Mouse (Mus musculus): ENCODE data around the gene Cyp4f39. TPM values are rescaled to one million over a fixed set of nuclear protein-coding genes. Genes with fewer than 3 reads are reported as not detected.
"Not testable (repeated sequence)": the region's sequence is repeated elsewhere in the genome, so short reads cannot be mapped to it uniquely, and the experiment has no call there.

Cyp4f39 gene
- polyA plus RNA-seq, 1 experiment from 2014 or later = 0.28 TPM

DNA sequence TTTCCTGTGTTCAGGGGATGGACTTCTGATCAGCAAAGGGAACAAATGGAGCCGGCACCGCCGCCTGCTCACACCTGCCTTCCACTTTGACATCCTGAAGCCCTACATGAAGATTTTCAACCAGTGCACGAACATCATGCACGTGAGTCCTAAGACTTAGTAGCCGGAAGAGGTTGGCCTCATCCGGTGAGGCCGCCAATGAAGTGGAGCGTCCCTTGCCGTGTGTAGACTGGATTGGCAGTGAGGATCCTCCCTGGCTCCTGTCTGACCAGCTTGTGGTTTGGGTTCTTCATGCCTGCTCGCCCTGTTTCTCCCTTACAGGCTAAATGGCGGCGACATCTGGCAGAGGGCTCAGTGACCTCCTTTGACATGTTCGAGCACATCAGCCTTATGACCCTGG, 29.2 kb downstream of the Cyp4f39 start:
- Histone ChIP-seq H3K9ac (replicated peaks; ENCODE audit: low read depth, low read length) (no peak overlapping the region), H3K27ac (ENCODE audit: low read length) (no peak overlapping the region), H3K27me3 (replicated peaks; ENCODE audit: control insufficient read depth, insufficient read depth, low read length) (no peaks in the 10 kb centered on the region), H3K4me2 (ENCODE audit: low read length) (no peak overlapping the region), H3K36me3 (ENCODE audit: control insufficient read depth, insufficient read depth) (no peaks in the 10 kb centered on the region), H3K4me1 (replicated peaks; ENCODE audit: control insufficient read depth, insufficient read depth, low read length) (peaks cover 4% of the 10 kb centered on the region; the same call in 1 of the 2 replicates), H3K4me3 (replicated peaks; ENCODE audit: low read length) (no peak overlapping the region), H3K9me3 (ENCODE audit: control insufficient read depth, low read length) (no peaks in the 10 kb centered on the region)
- 89% methylated on average over 14 of the region's 14 CpGs for WGBS
- ATAC-seq = no peak

DNA sequence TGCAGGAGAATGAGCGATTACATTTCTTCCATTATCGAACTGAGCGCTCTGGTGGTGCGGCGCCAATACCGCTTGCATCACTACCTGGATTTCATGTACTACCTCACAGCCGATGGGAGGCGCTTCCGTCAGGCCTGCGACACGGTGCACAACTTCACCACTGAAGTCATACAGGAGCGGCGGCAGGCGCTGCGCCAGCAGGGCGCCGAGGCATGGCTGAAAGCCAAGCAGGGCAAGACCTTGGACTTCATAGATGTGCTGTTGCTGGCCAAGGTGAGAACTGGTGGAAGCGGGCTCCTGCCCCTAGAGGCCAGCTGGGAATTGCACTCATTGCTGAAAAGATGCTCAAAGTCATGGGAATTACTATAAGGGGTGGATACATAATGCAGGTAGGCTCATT, 30.7 kb downstream of the Cyp4f39 start:
- peak; percentile 52 for ATAC-seq
- Histone ChIP-seq H3K4me2 (ENCODE audit: low read length) (peak overlapping the region; percentile 48), H3K36me3 (ENCODE audit: control insufficient read depth, insufficient read depth) (no peaks in the 10 kb centered on the region), H3K27ac (ENCODE audit: low read length) (no peak overlapping the region), H3K27me3 (replicated peaks; ENCODE audit: control insufficient read depth, insufficient read depth, low read length) (no peaks in the 10 kb centered on the region), H3K4me1 (replicated peaks; ENCODE audit: control insufficient read depth, insufficient read depth, low read length) (peaks cover 4% of the 10 kb centered on the region; the same call in 1 of the 2 replicates), H3K9ac (replicated peaks; ENCODE audit: low read depth, low read length) (0 out of 2 replicates have a peak overlapping the region, but pooled peaks have one; percentile 11), H3K4me3 (replicated peaks; ENCODE audit: low read length) (peak overlapping the region; percentile 30), H3K9me3 (ENCODE audit: control insufficient read depth, low read length) (no peaks in the 10 kb centered on the region)
- 14% methylated on average over 18 of the region's 18 CpGs for WGBS

DNA sequence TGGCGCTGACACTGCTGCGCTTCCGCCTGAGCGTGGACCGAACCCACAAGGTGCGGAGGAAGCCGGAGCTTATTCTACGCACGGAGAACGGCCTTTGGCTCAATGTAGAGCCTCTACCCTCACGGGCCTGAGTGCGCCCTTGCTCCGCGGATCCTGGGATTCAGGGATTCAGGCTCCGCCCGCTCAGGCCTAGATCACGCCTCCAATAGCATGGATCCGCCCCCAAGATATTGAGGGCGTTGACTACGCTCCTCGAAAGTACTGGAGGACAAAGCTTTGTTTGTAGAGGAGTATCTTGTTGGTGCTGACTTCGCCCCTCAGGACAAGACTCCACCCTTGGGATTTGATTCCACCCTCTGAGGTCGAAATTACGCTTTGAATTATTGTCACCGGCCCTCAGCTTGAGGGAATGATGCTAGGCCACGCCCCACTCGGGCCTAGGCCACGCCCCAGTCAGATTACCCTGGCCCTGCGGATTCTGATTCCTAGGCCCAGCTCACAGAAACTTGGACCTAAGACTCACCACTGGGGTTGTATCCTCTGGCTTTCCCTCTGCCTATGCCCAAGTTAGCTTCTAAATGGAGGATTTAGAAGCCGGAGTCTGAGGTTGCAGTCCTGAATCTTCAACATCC, 39.9 kb downstream of the Cyp4f39 start:
- H3K9ac ChIP-seq (replicated peaks; ENCODE audit: low read depth, low read length) = no peak overlapping the region; the same call in 1 of the 2 replicates
- H3K27me3 ChIP-seq (replicated peaks; ENCODE audit: control insufficient read depth, insufficient read depth, low read length) = no peaks in the 10 kb centered on the region
- H3K4me1 ChIP-seq (replicated peaks; ENCODE audit: control insufficient read depth, insufficient read depth, low read length) = 0 out of 2 replicates have a peak, but pooled peaks cover 2% of the 10 kb centered on the region
- no peak overlapping the region for H3K27ac ChIP-seq (ENCODE audit: low read length)
- H3K36me3 ChIP-seq (ENCODE audit: control insufficient read depth, insufficient read depth) = no peaks in the 10 kb centered on the region
- H3K9me3 ChIP-seq (ENCODE audit: control insufficient read depth, low read length) = no peaks in the 10 kb centered on the region
- peak; percentile 78 for ATAC-seq
- WGBS = 8% methylated on average over 30 of the region's 30 CpGs
- peak overlapping the region; percentile 50 for H3K4me2 ChIP-seq (ENCODE audit: low read length)
- peak overlapping the region; percentile 36 for H3K4me3 ChIP-seq (replicated peaks; ENCODE audit: low read length)

DNA sequence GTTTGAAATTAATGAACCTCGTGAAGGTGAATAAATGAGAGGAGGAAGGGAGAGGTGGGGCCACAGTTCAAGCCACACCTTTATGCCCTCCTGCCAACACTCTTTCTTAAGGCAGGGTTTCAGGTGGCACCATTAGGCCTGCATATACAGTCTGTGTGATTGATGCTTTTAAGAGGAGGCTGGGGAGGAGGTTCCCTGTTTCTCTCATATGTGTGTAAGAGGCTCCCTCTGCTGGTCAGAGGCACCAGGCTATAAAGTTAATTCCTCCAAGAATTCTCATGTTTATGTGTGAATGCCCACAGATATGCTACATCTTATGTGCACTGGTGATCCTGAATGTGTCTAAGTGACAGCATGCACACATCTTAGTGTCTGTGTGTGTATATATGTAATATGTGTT, 42.1 kb downstream of the Cyp4f39 start:
- H3K4me1 ChIP-seq (replicated peaks; ENCODE audit: control insufficient read depth, insufficient read depth, low read length) = 0 out of 2 replicates have a peak, but pooled peaks cover 2% of the 10 kb centered on the region
- WGBS = 76% methylated on average over 1 of the region's 1 CpGs
- ATAC-seq = peak; percentile 80

DNA sequence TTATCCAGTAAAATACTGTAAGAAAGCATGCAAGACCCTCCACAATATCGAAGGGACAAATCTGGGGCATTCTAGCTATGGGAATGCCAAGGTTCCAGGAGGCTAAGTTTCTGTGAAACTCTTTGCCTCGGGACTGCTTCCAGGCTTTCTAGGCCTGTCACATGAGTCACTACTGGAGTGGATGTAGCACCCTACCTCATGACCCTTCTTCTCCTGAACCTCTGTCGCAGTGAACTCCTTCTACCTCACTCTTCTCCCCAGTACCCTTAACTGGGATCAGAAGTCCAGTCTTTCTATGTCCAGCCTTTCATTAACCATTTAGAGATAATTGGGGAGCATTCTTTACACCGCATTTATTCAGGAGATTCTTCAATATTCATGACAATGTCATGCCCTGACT, 48.0 kb downstream of the Cyp4f39 start:
- H3K9me3 ChIP-seq (ENCODE audit: control insufficient read depth, low read length); H3K4me3 ChIP-seq (replicated peaks; ENCODE audit: low read length); ATAC-seq; H3K4me1 ChIP-seq (replicated peaks; ENCODE audit: control insufficient read depth, insufficient read depth, low read length); H3K27ac ChIP-seq (ENCODE audit: low read length); H3K27me3 ChIP-seq (replicated peaks; ENCODE audit: control insufficient read depth, insufficient read depth, low read length); H3K36me3 ChIP-seq (ENCODE audit: control insufficient read depth, insufficient read depth); H3K4me2 ChIP-seq (ENCODE audit: low read length); H3K9ac ChIP-seq (replicated peaks; ENCODE audit: low read depth, low read length): not testable (repeated sequence)
- WGBS = 88% methylated on average over 4 of the region's 4 CpGs

More for the DNA sequence above, 42.1 kb downstream of the Cyp4f39 start:
- H3K4me2 ChIP-seq (ENCODE audit: low read length) = no peak overlapping the region
- no peaks in the 10 kb centered on the region for H3K27me3 ChIP-seq (replicated peaks; ENCODE audit: control insufficient read depth, insufficient read depth, low read length)
- H3K9ac ChIP-seq (replicated peaks; ENCODE audit: low read depth, low read length) = no peak overlapping the region
- no peak overlapping the region for H3K27ac ChIP-seq (ENCODE audit: low read length)
- H3K4me3 ChIP-seq (replicated peaks; ENCODE audit: low read length) = no peak overlapping the region
- H3K36me3 ChIP-seq (ENCODE audit: control insufficient read depth, insufficient read depth) = no peaks in the 10 kb centered on the region
- no peaks in the 10 kb centered on the region for H3K9me3 ChIP-seq (ENCODE audit: control insufficient read depth, low read length)

DNA sequence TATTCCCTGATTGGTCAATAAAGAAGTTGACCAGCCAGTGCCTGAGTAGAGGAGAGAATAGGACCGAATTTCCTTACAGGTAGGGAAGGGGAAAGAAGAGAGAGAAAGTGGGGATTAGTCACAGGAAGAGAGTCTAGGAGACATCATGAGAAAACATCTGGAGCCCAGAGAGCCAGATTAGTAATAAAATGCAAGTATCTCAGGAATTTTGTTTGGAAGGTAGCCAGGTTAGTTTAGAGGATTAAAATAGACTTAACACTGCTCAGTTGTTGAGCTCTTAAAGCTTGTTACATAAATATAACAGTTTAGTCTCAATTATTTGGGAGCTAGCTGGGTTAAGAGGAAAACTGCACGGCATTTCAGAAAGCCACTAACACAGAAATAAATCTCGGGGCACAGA, 48.5 kb downstream of the Cyp4f39 start:
- Histone ChIP-seq H3K4me1 (replicated peaks; ENCODE audit: control insufficient read depth, insufficient read depth, low read length) (peaks cover 7% of the 10 kb centered on the region), H3K4me3 (replicated peaks; ENCODE audit: low read length) (no peak overlapping the region), H3K4me2 (ENCODE audit: low read length) (no peak overlapping the region), H3K9me3 (ENCODE audit: control insufficient read depth, low read length) (no peaks in the 10 kb centered on the region), H3K27ac (ENCODE audit: low read length) (no peak overlapping the region), H3K9ac (replicated peaks; ENCODE audit: low read depth, low read length) (no peak overlapping the region), H3K36me3 (ENCODE audit: control insufficient read depth, insufficient read depth) (no peaks in the 10 kb centered on the region), H3K27me3 (replicated peaks; ENCODE audit: control insufficient read depth, insufficient read depth, low read length) (no peaks in the 10 kb centered on the region)
- WGBS = 55% methylated on average over 3 of the region's 3 CpGs
- no peak for ATAC-seq

DNA sequence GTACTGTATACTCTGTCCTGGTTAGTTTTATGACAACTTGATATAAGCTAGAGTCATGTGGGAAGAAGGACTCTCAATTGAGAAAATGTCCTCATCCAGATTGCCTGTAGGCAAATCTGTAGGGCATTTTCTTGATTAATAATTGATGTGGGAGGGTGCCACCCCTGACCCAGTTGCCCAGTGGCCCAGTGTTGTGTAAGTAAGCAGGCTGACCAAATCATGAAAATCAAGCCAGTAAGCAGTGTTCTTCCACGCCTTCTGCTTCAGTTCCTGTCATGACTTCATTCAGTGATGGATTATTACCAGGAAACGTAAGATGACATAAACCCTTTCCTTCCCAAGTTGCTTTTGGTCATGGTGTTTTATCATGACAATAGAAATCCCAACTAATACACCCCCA, 50.6 kb downstream of the Cyp4f39 start:
- Histone ChIP-seq H3K27ac (ENCODE audit: low read length) (no peak overlapping the region), H3K9me3 (ENCODE audit: control insufficient read depth, low read length) (no peaks in the 10 kb centered on the region), H3K4me2 (ENCODE audit: low read length) (no peak overlapping the region), H3K9ac (replicated peaks; ENCODE audit: low read depth, low read length) (no peak overlapping the region), H3K36me3 (ENCODE audit: control insufficient read depth, insufficient read depth) (no peaks in the 10 kb centered on the region), H3K27me3 (replicated peaks; ENCODE audit: control insufficient read depth, insufficient read depth, low read length) (no peaks in the 10 kb centered on the region), H3K4me1 (replicated peaks; ENCODE audit: control insufficient read depth, insufficient read depth, low read length) (peaks cover 18% of the 10 kb centered on the region), H3K4me3 (replicated peaks; ENCODE audit: low read length) (no peak overlapping the region)
- no peak for ATAC-seq
- WGBS = 85% methylated on average over 2 of the region's 2 CpGs

DNA sequence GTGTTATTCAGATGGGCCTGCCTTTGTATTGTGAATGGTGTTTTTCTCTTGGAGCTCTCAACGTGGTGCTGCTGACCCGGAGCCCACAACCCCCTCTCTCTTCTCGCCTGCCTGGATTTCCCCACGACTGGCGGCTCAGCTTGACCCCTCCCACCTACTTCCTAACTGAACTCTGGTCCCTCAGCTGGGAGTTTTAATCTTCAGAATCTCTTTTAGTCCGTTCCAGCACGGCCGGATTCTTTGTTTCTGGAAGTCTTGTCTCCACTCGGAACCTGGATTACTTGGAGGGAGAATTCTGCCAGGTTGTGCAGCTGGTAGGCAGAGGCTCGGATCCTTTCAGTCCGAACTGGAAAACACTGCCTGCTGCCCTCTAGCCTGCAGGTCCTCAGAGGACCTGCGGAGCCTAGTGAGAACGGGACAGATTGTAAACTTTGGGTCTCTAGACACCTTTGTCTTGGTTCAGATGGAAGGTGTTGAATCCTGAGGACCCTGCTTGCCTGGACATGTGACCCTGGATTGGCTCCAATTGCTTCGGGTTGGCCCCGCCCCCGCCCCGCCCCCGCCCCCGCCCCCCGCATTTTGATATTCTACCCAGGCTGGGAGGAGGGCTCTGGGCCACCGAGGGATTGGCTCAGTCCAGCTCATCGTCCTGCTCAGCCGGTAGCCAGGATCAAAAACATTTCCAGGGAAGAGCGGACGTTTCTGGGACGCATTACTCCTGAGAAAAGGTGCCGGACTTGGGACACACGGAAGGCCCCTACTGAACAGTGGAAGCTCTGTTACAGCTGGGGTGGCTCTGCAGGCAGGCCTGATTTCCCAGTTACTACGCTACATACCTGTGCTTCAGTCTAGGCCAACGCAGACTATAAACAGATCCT, 53.6 kb downstream of the Cyp4f39 start, which contains the start of gene Cyp4f17:
TSS of gene Cyp4f17 (plus strand) at position 200 of the 878 bp plus-strand sequence.
- H3K4me2 ChIP-seq (ENCODE audit: low read length) = peak within 1 kb of the TSS; percentile 94
- peak within 1 kb of the TSS; percentile 67 for H3K9ac ChIP-seq (replicated peaks; ENCODE audit: low read depth, low read length)
- no peaks in the 10 kb centered on the region for H3K9me3 ChIP-seq (ENCODE audit: control insufficient read depth, low read length)
- WGBS = 1% methylated on average over 30 of the region's 30 CpGs
- H3K27ac ChIP-seq (ENCODE audit: low read length) = peak within 1 kb of the TSS; percentile 65
- H3K27me3 ChIP-seq (replicated peaks; ENCODE audit: control insufficient read depth, insufficient read depth, low read length) = no peaks in the 10 kb centered on the region
- peaks cover 2% of the 10 kb centered on the region; the same call in 1 of the 2 replicates for H3K36me3 ChIP-seq (ENCODE audit: control insufficient read depth, insufficient read depth)
- ATAC-seq = peak; percentile 87
- peak within 1 kb of the TSS; percentile 57 for H3K4me3 ChIP-seq (replicated peaks; ENCODE audit: low read length)
- peaks cover 18% of the 10 kb centered on the region for H3K4me1 ChIP-seq (replicated peaks; ENCODE audit: control insufficient read depth, insufficient read depth, low read length)

DNA sequence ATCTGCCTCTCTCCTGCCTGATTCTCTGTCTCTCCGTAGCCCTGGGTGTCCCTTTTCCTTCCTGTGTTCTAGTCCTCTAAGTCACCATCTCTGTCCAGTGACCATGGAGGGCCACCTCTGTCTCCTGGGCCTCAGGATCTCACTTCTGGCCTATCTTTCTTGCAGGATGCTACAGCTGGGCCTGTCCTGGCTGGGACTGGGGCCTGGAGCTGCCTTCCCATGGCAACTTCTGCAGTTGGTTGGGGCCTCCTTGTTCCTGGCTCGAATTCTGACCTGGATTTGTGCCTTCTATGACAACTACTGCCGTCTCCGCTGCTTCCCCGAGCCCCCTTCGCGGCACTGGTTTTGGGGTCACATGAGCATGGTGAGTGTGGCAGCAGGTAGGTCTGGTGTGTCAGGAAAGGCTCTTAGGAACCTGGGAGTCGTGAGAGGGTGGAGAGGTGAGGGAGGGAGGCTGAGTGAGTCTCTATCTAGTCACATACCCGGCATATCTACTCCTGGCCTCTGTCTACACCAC, 54.3 kb downstream of the Cyp4f39 start:
- peaks cover 18% of the 10 kb centered on the region for H3K4me1 ChIP-seq (replicated peaks; ENCODE audit: control insufficient read depth, insufficient read depth, low read length)
- 41% methylated on average over 9 of the region's 9 CpGs for WGBS
- peak overlapping the region; percentile 57 for H3K4me3 ChIP-seq (replicated peaks; ENCODE audit: low read length)
- no peaks in the 10 kb centered on the region for H3K27me3 ChIP-seq (replicated peaks; ENCODE audit: control insufficient read depth, insufficient read depth, low read length)
- H3K9ac ChIP-seq (replicated peaks; ENCODE audit: low read depth, low read length) = peak overlapping the region; percentile 67
- no peaks in the 10 kb centered on the region for H3K9me3 ChIP-seq (ENCODE audit: control insufficient read depth, low read length)
- peaks cover 2% of the 10 kb centered on the region; the same call in 1 of the 2 replicates for H3K36me3 ChIP-seq (ENCODE audit: control insufficient read depth, insufficient read depth)
- peak overlapping the region; percentile 94 for H3K4me2 ChIP-seq (ENCODE audit: low read length)
- ATAC-seq = peak; percentile 29; the same call in 1 of the 2 replicates
- H3K27ac ChIP-seq (ENCODE audit: low read length) = peak overlapping the region; percentile 37; the same call in 1 of the 2 replicates

Measured in forebrain, embryonic 16.5 days (tissue).